Mouse (Mus musculus) urinary bladder, adult 18-20 months (tissue): ENCODE measurements at regions not wholly inside any gene's neighbourhood (a gene's known extent, or its start where the extent isn't known, plus 50 kb on each side); places are given as distances from the start of the nearest gene placed in this dataset.

ENCODE experiments used
- DNase-seq, 2 experiments: peaks; one replicate each; pipeline ENCODE4 v3.0.0; 2022; ENCODE audit warnings: low spot score in 2 of 2, mixed read lengths in 2 of 2

DNA sequence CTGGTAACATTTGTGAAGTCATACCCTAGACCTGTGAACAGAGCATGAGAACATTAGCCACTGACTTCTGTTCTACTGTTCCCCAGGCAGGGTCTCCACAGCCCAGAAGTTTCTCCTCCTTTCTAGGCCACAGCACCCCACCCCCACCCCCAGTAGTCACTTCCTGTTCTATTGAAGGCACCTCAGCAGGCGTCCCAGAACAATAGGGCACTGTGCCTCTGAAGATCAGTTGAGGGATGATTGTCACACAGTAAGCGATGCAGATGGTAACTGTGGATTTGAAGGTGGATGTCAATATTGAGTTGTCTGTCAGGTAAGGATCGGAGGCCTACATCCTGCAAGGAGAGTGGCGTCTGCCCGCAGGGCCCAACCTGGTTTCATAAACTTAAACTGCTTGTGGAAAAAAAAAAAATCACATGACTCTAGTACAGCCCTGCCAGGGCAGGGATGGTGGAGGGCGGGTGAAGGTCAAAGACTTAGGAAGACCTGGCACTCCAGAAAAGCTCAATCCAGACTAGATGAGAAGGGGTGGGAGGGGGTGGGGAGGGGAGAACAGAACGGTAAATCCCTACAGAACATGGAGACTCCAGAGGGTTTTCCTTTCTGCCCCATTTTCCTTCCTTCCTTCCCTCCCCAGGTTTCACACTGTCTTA, 103.1 kb upstream of the Rybp start:
- DNase-seq: no peak

DNA sequence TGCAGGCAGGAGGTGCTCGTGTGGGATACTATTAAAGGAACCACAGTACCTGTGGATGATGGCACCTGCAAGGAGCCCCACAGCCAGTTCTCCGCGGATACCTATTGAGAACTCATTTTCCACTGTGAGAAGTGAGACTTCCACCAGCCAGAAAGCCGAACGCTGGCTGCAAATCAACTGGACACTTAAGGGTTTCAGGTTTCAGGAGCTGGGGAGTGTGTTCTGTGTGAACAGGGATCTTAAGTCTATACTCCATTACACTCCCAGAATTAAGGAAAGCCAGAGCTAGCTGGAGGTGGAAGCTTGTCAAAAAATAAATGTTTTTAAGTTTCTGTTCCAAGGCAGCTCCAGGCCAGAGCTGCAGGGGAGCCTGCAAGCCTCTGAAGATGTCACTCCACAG, 99.8 kb upstream of the Rybp start:
- no peak for DNase-seq

DNA sequence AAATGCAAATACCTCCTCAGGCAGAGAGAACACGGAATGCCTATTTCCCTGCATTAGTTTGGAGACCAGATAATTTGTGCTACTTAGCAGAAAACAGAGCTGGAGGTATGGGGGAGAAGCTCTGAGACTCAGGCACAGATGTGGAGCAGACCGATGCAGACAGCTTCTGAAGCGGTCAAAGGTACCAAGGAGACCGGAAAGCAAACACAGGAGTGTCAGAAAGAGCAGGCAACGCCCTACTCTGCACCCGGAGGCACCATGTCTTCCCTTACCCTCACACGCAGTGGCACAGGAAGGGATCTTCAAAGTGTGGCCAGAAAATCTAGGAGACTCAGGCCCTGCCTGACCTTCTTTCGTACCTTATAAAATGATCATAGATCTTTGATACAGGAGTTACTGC, 98.4 kb upstream of the Rybp start:
- DNase-seq: no peak

DNA sequence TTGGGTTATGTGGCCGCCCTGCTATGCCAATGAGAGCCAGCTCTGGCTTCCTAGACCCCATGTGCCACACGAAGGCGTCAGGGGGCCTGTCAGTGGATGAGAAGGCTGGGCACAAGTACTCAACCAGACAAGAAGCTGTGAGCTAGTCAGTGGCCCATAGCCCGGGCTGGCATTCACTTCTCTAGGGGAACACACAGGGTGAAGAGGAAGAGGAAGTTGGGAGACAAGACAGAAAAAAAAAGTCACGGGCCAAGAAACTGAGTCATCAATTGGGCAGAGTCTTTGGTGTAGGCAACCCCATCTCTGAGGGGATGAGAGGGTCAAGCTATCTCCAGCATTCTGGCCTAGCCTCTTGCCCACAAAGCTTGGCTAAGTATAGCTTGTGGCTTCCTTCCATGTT, 93.8 kb upstream of the Rybp start:
- no peak for DNase-seq

DNA sequence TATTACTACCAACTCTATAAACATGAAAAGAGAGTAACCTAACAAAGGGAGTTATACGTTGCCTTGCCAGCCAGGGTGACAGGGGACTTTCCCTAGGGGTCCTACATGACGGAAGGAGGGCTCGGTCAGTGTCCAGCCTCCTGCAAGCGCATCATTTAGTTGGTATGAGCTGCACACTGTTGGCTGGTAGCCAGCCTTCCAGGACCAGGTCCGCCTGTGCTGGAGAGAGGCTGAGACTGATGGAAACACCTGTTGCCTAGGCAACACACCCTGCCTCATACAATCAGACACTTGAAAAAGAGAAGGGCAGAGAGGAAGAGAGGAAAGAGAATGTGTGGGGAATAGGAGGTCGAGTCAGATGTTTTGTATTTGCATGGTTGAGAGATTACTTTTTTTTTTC, 93.3 kb upstream of the Rybp start:
- DNase-seq: no peak

DNA sequence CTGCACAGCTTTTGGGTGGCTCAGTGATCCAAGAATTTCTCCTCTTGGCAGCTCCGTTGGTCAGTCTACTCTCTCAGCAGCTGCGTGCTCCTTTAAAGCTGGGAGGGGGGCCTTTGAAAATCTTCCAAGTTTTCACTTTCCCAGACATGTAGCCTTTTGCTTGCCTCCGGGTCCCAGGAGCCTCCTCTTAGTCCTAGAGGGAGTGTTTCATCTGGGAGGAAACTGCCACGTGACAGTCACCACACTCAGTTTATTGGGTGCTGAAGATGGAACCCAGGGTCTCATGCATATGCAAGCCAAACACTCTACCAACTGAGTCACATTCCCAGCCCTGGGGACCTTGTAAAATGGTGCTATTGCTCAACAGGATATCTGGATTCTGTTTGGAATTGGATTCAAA, 92.5 kb upstream of the Rybp start:
- no peak for DNase-seq

DNA sequence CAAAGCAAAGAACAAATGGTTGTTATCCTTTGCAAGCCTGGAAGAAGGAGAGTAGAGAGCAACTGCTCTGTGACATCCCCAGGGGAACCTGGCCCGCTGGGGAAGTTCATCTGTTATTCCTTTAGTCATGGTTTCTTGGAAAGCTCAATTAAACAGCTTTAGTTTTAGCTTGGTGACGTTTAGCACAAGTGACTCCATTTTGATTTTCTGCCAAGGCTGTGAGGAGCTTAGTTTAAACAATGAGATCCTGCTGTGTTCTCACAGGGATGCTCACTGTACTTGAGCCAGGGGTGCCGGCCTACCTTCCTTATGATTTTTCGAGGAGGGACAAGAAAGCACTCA, 91.2 kb upstream of the Rybp start:
- DNase-seq: no peak

DNA sequence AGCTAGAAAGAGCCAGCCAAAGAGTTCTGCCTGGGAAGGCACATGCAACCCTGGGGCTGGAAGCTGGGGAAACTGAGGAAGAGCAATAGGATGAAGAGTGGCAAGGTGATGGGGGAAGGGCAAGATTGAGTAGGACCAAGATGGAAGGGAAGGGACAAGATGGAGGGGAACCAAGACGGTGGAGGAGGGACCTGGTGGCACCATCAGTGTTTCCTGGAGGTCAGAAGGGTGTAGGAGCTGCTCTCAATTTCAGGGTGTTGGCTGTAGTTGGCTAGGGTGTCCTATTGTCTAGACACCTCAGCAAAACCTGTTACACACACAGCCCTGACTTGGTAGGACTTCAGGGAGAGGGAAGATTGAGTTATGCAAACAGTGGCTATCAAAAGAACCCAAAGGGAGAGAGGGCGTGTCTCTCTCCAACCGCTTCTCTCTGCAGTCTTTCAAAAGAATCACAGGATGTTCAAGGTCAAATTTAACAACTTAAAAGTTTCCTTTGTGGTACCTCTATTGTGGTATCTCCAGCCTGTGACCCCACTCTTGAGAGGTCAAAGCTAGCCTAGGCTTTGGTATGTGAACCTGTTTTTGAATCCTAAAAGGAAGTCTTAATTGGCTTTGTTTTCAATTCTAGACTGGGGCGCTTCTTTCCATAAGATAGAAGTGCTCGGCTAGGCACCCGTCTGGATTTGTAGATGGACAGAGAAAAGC, 90.7 kb upstream of the Rybp start:
- no peak for DNase-seq

DNA sequence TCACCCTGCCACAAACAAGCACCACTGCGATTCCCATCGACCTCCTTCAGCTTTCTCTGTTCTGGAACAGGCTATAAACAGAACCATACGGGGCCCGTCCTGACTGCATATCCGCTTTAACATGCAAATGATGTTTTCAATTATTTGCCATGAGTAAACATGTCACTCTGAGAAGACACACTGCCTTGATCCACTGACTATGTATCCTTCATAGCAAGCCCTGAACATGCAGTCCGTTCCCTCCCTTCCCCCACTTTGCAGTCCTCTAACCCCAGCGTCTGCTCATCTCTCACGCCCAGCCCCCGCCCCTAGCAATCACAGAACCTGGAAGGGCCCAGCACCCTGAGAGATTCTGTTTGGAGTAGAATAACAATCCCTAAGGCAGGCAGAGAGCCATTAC, 89.4 kb upstream of the Rybp start:
- DNase-seq: no peak

DNA sequence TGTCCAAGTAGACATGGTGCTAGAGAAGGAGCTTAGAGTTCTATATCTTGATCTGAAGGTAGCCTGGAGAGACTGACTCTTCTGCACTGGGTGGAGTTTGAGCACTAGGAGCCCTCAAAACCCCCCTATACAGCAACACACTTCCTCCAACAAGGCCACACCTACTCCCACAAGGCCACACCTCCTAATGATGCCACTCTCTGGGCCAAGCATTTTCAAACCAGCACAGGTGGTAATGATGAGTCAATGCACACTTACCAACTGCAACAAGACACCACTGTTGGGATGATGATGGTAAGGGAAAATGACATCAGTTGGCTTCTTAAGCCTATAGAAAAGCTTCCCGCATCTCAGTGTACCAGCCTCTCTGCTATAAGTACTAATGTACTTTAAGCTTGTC, 83.5 kb upstream of the Rybp start:
- no peak for DNase-seq

DNA sequence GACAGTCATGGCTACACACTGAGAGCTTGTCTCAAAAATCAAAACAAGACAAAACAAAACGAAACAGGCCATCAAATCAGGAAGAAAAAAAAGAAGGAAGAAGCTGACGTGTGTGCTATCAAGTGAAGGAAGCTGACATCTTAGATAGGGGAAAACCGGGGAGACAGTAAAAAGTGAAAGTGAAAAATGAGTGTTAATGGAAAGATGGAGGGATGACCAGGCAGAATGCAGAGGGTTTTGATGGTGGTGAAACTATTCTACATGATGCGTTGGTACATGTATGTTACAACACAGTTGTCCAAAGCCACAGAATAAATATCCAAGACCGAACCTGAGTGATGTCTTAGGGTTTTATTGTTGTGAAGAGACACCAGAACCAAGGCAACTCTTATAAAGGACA, 83.1 kb upstream of the Rybp start:
- DNase-seq: no peak

DNA sequence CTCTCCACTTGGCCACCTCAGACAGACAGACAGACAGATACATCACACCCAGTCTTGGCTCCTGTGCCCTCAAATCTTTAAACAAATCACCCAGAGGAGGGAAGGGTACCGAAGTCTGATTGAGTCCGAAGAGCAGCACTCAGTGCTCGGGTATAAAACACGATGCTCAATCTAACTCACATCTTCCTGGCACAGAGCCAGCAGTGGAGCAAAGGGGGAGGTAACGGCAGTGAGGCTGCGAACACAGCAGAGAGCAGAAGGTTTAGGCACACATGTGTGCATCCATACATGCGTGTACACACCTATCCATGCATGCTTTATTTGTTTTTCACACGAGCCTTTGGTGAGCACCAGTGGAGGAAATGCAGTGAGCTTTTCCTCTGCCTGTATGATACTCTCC, 78.9 kb upstream of the Rybp start:
- no peak for DNase-seq

DNA sequence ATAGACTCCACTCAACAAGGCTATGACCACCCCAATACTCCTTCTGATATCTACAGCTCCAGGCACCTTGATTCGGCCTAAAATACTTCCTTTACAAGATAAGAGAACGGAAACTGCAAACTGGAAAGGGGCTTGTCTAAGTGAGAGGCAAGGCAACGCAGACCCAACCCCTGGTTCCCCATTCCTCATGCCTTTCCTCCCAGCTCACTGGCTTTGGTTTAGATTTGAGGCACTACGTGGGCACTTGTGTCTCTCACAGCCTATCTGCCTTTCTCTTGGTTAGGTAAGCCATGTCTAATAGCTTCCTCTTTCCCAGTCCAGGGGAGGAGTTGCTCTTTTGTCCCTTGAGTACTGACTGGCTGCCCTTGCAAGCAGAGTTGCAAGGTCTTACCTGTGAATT, 78.5 kb upstream of the Rybp start:
- no peak for DNase-seq

DNA sequence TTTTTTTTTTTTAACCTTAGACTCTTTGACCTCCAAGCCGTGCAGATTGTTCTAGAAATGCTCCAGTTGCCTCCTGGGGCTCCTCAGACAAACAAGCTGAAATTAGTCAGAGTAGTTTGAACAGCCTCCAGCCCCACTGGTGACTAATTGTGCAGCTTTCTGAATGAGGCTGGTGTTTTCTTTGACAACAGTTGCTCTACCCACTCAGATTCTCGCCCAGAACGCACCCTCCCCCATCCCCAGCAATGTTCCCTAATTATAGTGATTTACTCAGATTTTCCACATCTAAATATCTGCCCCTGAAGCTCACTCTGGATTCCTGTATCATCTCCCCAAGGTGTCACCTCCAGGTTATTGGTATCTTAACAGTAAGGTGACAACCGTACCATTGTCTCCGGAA, 76.4 kb upstream of the Rybp start:
- no peak for DNase-seq

DNA sequence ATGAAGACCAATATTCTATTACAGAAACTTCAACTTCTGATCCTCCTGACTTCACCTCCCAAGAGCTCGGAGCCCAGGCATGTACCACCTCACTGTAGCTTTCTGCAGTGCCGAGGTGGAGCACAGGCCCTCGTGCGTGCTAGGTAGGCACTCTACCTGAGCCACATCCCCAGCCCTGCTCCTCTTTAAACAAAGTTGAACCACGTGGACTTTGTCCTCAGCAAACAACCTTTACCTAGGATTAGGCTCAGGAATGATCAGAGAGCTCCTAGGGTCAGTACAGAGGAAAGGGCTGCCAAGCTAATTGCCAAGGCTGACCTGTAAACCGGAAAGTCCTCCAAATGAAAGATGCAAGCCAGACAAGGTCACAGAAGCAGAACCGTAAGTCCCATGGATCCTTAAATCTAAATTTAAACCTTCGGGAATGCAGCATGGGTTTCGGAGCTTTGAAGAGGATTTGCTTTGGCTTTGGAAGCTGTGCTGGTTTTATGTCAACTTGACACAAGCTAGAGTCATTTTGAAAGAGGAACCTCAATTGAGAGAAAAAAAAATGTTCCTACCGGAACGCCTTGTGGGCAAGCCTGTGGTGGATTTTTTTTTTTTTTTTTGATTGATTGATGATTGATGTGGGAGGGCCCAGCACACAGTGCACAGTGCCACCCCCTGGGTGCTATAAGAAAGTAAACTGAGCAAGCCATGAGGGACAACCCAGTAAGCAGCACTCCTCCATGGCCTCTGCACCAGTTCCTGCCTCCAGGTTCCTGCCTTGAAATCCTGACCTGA, 69.5 kb upstream of the Rybp start:
- DNase-seq: no peak

DNA sequence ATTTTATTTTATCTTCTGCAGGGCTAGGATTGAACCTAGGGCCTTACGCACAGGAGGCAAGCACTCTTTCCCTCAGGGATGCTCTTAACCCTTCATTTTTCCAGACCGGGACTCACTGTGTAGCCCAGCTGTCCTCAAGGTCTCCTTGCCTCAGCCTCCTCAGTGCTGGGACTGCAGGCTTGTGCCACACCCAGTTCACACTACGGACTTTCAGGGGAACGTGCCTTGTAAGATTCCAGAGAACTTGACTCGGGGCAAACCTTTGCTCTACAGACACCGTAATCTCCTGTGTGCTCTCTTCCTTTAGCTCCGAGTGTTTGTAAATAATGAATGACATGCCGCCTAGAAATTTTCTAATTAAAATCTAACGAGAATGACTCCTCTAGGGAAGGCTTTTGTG, 68.6 kb upstream of the Rybp start:
- DNase-seq: no peak

DNA sequence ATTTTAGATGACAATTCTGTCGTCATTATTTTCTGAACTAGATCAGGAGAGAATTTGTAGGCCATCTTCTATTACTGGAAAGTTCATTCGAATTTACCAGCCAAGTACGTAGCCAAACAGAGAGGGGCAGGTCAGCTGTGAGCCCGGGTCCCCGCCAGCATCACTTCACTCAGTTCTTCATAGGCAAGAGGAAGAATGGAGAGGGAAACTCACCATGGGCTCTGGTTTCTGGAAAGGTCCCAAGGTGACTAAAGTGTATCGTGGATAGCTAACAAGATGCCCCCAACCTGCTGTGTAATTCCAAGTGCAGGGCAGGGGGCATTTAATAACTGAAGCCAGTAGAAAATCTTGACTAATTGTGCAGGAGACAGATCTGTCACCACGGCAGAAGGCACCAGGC, 60.2 kb upstream of the Rybp start:
- DNase-seq: no peak

DNA sequence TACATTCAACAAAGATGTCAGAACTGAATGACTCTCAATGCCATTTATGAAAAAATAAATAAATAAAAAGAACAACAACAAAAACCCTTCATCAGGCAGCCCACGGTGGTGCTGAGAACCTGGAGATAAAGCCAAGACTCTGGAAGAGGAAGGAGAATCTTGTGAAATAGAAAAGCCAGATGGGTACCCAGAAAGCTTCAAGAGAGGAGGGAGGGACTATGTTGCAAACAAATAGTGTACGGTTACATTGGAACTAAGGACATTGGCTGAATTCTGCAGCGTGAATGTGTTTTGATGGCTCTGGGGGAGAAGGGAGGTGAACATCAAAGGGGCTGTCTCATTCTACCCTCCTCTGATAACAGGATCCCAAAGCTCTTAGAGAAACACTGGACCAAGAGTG, 57.8 kb upstream of the Rybp start:
- DNase-seq: no peak

DNA sequence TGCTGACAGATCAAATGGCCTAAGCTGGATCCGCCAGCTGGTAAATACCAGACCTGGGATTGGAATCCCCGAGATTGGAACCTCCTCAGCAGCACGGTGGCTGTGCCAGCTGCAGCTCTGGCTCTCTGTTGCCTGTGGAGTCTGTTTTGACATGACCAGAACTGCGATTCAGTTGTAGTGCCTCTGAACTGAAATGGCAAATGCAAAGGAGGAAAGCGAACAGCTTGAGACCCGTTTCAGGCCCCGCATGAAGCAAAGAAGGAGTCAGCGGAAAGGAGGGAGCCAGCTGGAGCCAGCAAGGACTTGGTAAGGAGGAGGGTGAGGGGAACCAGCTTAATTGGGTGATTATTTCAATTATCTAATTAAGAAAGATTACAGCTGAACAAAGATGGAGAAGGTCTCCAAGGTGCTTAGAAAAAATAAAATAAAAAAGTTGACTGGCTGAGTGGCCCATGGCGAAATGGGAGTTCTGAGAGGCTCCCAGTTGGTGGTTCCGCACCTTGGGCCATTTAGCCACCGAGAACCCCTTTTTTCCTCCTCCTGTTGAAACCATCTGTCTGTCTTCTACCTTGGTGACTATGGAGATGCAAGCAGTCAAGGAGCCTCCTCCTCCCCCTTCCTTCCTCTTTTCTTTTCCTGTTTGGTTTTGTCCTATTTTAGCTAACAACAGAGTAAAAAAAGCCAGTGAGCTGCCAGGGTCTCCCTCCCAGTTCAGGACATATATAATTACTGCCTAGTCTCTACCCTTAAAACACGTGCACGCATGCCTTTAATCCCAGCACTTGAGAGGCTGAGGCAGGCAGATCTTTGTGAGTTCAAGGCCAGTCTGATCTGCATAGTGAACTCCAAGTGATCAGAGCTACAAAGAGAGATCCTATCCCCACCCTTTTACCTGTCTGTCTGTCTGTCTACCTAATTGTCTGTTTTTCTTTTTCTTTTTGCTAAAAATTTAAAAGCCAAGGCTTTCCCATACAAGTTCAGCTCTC, 54.3 kb upstream of the Rybp start:
- no peak for DNase-seq

DNA sequence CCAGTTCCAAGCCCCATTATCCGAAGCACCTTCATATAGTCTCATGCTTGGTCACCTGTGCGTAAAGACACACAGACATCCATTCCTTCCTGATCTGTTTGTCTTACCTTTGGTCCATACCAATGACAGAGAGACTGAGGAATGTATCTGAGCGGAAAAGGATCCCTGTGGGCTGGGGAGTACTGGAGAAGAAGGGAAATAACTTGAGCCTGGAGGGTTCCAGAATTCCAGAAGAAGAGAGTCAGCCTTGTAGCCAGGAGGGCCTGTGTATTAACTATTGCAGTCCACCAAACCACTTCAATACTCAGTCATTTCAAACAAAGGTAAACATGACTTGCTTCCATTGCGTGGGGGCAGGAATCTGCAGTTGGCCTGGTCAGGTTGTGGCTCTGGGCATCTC, 51.0 kb upstream of the Rybp start:
- DNase-seq: no peak
